Mouse (Mus musculus): ENCODE measurements around the gene Hgd.
"Not testable (repeated sequence)": the region's sequence is repeated elsewhere in the genome, so short reads cannot be mapped to it uniquely, and the experiment has no call there.

The Hgd gene

DNA sequence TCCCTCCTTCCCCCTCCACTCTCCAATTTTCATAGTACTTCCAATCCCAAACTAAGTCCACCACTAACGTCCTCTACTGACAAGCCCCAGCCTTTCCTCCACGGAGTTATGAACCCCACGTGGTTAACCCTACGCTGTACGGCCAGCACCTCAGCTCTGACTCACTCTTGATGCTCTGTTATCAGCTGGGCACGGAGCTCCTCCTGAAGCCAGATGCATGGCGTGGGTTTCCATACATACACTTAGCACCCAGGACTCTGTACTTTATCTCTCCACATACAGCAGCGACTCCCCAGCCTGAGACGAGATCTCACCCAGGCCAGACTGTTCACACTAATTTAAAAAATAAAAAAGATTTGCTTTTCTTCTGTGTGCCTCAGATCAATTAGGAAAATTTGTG is 54.6 kb downstream of the Hgd start:
- DNase-seq (ENCODE audit: low spot score), result no peak

DNA sequence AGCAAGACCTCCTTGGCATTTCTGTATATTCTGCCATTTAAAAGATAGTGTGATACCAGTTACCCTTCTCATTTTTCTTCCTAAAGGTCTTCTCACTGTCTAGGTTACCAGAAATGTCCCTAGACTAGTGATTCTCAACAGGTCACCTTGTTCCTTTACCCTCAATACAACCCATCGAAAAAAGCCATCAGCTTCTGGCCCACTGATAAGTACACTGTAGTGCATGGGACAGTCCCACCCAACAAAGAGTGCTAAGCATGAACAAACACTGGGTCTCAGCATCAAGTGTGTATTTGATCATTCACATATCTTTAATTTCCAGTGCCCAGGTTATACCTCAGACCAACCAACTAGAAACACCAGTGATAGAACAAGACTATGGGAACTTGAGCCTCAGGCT is 55.1 kb downstream of the Hgd start:
- no peak for DNase-seq (ENCODE audit: low spot score)

DNA sequence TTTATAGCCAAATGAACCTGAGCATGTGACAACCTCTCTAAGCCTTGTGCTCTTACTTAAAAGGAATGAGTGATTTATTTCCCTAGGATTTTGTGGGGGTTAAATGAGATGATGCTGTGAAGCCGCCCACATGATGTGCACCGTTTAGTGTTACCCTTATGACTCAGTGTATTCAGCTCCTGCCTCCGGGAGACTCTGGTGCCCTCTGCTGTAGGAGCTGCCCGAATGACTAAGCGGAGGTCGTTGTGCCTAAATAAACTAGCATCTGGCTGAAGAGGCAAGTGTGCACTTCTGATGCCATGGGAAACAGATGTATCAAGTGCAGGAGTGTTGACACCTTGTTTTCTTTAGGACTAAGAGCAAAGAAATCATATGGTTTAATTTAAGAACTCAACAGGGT is 56.2 kb downstream of the Hgd start:
- no peak for DNase-seq (ENCODE audit: low spot score)

- DNase-seq (ENCODE audit: low spot score), result no peak
Observed at GRCm38 (mm10) chr16:37637802-37638201, 57.8 kb downstream of the Hgd start.

- DNase-seq (ENCODE audit: low spot score), result not testable (repeated sequence)
Observed at GRCm38 (mm10) chr16:37640522-37640921, 60.6 kb downstream of the Hgd start.

GRCm38 (mm10) chr16:37644486-37644885 is 64.5 kb downstream of the Hgd start:
- DNase-seq (ENCODE audit: low spot score), result no peak

DNA sequence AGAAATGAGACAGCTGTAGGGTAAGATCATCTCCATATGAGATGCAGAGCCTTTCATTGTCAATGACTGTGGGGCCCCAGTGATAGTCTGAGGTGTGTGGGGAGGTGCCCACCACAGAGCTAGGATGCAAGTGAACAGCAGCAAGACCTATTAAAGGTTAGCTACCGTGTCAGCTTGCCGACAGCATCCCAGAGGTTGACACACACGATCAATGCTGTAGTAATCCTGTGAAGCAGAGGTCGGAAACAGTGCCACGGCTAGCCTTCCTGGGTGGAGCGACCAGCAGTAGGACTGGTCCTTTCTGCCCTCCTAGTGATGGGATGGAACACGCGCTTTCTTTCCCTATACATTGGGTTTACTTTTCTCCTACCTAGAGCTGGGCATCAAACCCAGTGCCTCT is 65.3 kb downstream of the Hgd start:
- no peak for DNase-seq (ENCODE audit: low spot score)

- DNase-seq (ENCODE audit: low spot score), result no peak
Observed at GRCm38 (mm10) chr16:37645799-37646198, 65.8 kb downstream of the Hgd start.

DNA sequence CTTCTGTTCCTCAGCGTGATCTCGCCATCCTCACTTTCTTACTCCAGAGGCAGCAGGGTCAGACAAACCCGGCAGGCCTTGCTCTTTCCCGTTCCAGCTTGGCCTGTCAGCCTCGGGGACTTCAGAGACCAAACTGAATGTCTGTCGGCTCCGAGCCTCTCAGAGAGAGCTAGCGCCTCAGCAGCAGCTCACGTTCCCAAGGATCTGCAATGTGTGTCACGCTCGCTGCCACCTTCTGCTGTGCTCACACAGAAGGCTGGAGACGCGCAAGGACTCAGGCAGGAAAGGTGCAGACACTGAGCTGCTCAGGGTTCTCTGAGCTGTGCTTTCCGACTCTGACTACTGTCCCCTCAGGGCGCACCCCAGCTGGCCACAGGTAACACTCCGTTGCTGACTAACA is 67.1 kb downstream of the Hgd start:
- DNase-seq (ENCODE audit: low spot score), result no peak

GRCm38 (mm10) chr16:37647936-37648335 is 68.0 kb downstream of the Hgd start:
- DNase-seq (ENCODE audit: low spot score), result no peak

GRCm38 (mm10) chr16:37649068-37649467 is 69.1 kb downstream of the Hgd start:
- DNase-seq (ENCODE audit: low spot score), result no peak

DNA sequence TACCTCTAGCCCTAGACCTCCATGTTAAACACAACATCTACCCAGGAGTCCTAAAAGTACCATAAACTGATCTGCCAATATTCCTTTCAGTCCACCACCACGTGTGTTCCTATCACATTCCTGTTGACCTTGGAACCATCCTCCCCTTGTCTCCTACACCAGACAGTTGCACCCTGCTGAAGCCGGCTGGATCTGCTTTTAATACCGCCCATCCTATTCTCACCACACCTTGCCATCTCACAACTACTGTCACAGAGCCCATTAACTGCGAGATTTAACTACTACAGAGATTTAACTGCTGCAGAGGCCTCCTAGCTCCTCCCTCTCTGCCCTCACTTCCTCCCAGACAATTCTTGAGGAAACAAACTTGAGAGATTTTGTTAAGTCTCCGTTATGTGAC is 71.5 kb downstream of the Hgd start:
- no peak for DNase-seq (ENCODE audit: low spot score)

- no peak for DNase-seq (ENCODE audit: low spot score)
Observed at GRCm38 (mm10) chr16:37652654-37653053, 72.7 kb downstream of the Hgd start.

DNA sequence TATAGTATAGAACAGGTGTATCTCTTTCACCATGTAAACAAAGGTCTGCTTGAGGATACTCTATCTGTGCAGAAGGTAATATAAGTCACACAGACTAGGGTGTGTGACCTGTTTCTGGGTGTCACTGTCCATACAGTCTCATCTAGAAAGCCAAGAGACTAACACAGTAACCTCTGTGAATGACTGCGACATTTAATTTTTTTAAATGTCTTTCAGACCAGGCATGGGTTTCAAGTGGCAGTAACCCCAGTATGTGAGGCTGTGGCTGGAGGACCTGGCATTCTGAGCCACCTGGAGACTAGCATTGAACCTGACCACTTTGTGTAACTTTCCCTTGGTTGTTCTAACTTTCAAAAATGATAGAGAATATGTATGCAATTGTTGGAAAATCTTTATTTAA is 73.1 kb downstream of the Hgd start:
- no peak for DNase-seq (ENCODE audit: low spot score)

DNA sequence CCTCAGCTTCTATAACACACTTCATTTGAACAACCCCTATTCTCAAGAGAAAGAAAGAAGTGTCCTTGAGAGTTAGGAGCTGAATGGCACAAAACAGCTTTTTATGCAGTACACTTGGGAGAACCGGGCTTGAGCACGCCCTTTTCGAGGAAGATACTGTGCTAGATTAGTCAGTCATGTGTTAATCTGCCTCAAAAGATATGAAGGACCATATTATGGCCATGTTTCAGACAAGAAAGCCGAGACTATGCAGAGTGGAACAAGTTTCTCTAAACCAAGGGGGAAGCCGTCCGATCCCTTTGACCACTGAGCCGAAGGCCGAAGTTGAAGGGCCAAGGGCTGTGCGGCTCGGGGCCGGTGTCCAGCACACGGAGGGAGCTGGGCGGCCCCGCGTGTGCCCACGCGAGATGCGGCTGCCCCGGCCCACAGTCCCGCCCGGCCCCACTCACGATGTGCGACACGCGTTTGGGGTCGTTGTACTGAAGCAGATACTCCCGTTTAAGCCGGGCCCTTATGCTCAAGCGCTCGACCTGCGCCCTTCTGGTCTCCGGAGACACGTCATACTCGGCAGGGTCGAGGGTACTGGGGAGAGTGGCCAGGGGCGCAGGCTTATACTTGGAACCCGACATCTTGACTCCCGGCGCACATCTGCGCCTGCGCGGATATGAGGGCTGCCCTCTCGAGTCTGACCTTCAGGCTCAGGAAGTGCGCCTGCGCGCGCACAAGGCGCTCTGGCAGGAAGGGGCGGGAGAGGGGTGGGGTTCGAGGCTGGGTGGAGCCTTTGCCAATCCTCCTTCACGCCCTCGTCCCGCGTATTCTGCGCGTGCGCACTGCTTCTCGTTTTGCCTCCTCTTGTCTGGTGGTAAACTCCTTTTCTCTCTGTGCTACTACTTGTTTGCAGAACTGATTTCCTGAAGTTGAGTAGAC is 74.0 kb downstream of the Hgd start, which contains the start of gene Ndufb4:
Gene Ndufb4, minus strand, starts transcription at position 723 of the 927 bp plus-strand sequence.
- peak; percentile 90 for DNase-seq (ENCODE audit: low spot score)

DNA sequence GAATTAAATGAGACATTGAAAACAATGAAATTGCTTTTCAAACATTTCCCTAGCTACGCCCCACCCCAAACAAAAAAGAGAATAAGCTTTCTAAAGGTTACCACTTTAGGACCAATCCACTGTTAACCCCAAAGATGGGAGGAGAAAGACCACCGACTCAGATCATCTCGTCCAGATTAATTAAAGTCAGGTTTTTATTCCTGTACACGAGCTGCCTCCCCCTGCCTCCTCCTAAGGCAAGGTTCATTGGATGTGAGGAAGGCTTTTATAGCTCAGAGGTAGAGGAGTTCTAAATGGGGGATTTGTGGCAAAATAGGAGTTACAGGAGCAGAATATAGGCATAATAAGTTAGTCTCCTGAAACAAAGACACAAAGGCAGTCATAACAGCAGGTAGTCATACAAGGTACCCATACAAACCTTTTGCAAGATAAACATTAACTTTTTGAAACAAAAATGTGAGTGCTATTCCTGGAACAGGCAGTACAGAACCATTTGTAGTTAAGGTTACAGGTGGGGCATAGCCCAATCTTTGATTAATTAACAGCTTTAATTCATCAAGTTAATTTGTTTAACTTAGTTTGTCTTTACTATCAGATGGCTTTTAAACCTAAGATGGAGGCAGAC is 75.0 kb downstream of the Hgd start:
- DNase-seq (ENCODE audit: low spot score), result no peak

DNA sequence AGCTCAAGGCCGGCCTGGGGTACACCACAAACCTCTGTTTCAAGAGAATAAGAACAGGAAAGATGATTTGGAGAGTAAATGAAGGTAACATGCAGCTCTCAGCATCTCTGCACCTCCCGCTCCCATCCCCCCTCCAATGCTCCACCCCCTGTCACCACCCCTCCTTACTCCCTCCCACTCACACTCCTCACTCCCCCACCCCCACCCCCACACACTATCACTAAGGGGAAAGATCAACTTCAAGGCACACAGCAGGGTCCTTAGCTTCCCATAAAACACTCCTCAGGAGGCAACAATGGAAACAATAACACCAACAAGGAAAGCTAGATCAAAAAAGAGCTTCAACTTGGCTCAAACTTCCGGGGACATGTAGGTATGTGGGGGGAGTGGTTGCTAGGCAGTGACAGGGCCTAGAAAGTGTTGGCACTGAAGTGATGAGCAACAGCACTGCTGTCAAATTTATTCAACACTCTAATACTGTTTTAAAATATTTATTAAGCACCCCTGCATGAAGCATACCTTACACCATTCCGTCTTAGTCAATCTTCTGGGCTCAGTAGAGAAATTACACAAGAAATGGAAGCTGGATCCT is 75.9 kb downstream of the Hgd start:
- no peak for DNase-seq (ENCODE audit: low spot score)

DNA sequence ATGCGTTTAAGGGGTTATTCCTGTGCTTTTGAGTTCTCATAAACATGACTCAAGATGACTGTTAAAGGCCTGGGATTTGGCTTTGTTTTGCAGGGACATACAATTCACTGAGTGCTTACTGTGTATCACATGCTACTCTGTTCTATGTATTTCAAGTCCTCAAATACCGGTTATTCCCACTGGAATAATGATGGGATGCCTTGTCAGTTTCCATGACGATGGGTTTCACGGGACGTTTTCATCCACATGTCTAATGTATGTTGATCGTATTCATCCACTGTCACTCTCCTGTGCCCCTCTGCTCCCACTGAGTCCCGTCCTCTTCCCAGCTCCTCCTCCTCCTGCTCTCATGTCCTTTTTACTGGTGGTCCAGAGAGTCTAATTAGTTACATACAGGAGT is 76.8 kb downstream of the Hgd start:
- DNase-seq (ENCODE audit: low spot score), result no peak

DNA sequence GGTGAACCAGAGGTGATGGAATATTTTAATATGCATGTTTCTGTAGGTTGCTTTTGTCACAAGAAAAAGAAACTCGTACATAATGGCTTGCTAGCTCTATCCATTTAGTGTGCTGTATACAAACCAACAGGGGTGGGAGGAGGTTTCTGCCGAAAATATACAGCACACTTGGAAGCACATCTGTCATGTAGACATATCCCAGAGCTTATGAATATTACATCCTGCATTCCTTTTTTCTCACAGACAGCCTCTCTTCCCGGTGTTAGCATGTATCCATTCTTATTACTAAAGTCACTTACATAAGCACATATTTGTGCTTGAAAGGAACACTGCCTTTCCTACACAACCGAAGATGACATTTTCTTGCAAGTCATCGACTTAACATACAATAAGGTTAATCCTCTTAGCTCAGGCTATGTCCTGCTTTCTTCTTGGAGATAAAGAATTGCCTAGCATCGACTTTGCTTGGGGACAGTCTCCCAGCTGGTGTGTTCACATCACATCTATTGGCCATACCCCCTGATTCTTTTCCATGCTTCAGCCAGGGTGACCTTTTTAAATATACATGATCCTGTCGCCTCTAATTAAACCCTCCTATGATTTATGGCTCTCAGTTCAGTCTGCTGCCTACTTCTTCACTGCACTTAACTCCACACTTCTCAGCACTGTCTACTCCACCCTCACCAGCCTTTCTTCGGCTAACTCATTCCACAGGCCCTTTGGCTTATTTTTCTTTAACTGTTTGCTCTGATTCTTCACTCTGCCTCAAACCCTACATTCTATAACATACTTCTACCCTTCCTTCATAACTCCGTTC is 83.9 kb downstream of the Hgd start:
- no peak for DNase-seq (ENCODE audit: low spot score)

- DNase-seq (ENCODE audit: low spot score), result no peak
Observed at GRCm38 (mm10) chr16:37665394-37665935, 85.5 kb downstream of the Hgd start.

GRCm38 (mm10) chr16:37670666-37671283 is 90.8 kb downstream of the Hgd start:
- no peak for DNase-seq (ENCODE audit: low spot score)

All from urinary bladder, postnatal 25 days (tissue).